Comparison of ENCODE assay signal across 8 mouse cellular contexts in genomic region chr8:120498349-120498831, GRCm38 (mm10).
DNase-seq lines count a peak whose midpoint lies in the region.

No protein-coding gene starts in this region.

- DNase-seq in heart, embryonic 10.5 days (ENCODE audit: low spot score), result peak; percentile 96
- DNase-seq in heart, postnatal 25 days (ENCODE audit: low spot score), result no peak
- peak; percentile 54 for DNase-seq in NIH3T3 (ENCODE audit: low read depth)
- DNase-seq in hindbrain, embryonic 10.5 days (ENCODE audit: low spot score), result no peak
- DNase-seq in midbrain, embryonic 10.5 days (ENCODE audit: low spot score), result no peak
- no peak for DNase-seq in right cerebral cortex, adult 18-20 months
- DNase-seq in T-cell, adult 2 months (ENCODE audit: low spot score), result no peak
- no peak for DNase-seq in adrenal gland, postnatal 36 days

- H3K27me3 ChIP-seq in heart, embryonic 10.5 days (ENCODE audit: insufficient read depth, poor library complexity, severe bottlenecking), result no peaks in the 10 kb centered on the region
- H3K27me3 ChIP-seq in hindbrain, embryonic 10.5 days (ENCODE audit: insufficient read depth, poor library complexity, severe bottlenecking), result peaks cover 58% of the 10 kb centered on the region
- H3K27me3 ChIP-seq in midbrain, embryonic 10.5 days (ENCODE audit: low read depth, poor library complexity, severe bottlenecking), result peaks cover 80% of the 10 kb centered on the region

- intact Hi-C loops in heart, postnatal 25 days (cut with DNase I), result no loop called here

- H3K36me3 ChIP-seq in heart, embryonic 10.5 days, result no peaks in the 10 kb centered on the region
- H3K36me3 ChIP-seq in hindbrain, embryonic 10.5 days, result no peaks in the 10 kb centered on the region
- no peaks in the 10 kb centered on the region for H3K36me3 ChIP-seq in midbrain, embryonic 10.5 days

- peaks cover 98% of the 10 kb centered on the region for H3K4me1 ChIP-seq in heart, embryonic 10.5 days
- peaks cover 98% of the 10 kb centered on the region for H3K4me1 ChIP-seq in hindbrain, embryonic 10.5 days (replicated peaks)
- peaks cover 99% of the 10 kb centered on the region for H3K4me1 ChIP-seq in midbrain, embryonic 10.5 days

- H3K27ac ChIP-seq in heart, embryonic 10.5 days, result peak overlapping the region; percentile 95
- peak overlapping the region; percentile 75 for H3K27ac ChIP-seq in hindbrain, embryonic 10.5 days
- peak overlapping the region; percentile 86 for H3K27ac ChIP-seq in midbrain, embryonic 10.5 days (replicated peaks)

- 6% methylated on average over 4 of the region's 4 CpGs for WGBS in heart, embryonic 10.5 days
- WGBS in hindbrain, embryonic 10.5 days, result 22% methylated on average over 4 of the region's 4 CpGs
- WGBS in midbrain, embryonic 10.5 days, result 14% methylated on average over 4 of the region's 4 CpGs

- H3K4me3 ChIP-seq in heart, embryonic 10.5 days, result peak overlapping the region; percentile 57
- H3K4me3 ChIP-seq in hindbrain, embryonic 10.5 days, result peak overlapping the region; percentile 39
- peak overlapping the region; percentile 45 for H3K4me3 ChIP-seq in midbrain, embryonic 10.5 days

- H3K9me3 ChIP-seq in heart, embryonic 10.5 days, result no peaks in the 10 kb centered on the region
- H3K9me3 ChIP-seq in hindbrain, embryonic 10.5 days, result no peaks in the 10 kb centered on the region
- H3K9me3 ChIP-seq in midbrain, embryonic 10.5 days (replicated peaks), result 0 out of 2 replicates have a peak, but pooled peaks cover 4% of the 10 kb centered on the region

Comparison
In these comparisons a context has a peak if more than half of its experiments do, and no peak if none do; other contexts are left out.
1. DNase-seq: peak in heart, embryonic 10.5 days (single experiment) and NIH3T3 (single experiment); none in heart, postnatal 25 days (single experiment), hindbrain, embryonic 10.5 days (single experiment), midbrain, embryonic 10.5 days (single experiment), right cerebral cortex, adult 18-20 months (single experiment), T-cell, adult 2 months (single experiment) and adrenal gland, postnatal 36 days (0 of 2).
2. Peak in every context shown above with its lines, with median percentiles within 50 percentile points of each other: H3K27ac ChIP-seq and H3K4me3 ChIP-seq.